Mouse (Mus musculus): ENCODE data around the gene Tra2a.

DNA sequence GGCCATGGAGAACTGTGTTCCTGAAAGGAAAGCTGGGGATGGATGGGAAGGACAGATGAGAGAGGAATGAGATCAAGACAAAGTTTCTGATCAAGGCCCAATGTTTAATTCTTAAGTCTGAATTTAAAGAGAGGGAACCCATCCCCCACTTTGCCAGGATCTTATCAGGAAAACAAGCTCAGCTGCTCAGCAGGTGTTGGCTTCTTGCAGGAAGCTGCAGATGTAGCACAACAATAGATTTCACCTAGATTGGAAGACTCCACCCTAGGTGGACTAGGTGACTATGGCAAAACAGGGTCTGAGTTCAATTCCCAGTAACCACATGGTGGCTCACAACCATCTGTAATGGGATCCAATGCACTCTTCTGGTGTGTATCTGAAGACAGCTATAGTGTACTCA lies 34.5 kb upstream of the Tra2a start:
- TF ChIP-seq CTCF (IDR thresholded peaks at IDR 0.05; ENCODE audit: low read depth, low read length) (no peak), POLR2A (IDR thresholded peaks at IDR 0.05; ENCODE audit: borderline replicate concordance, low read depth, low read length) (no peak)
